Mouse (Mus musculus) cortical plate, adult 2 months (tissue): ENCODE measurements around the gene Rab26. TPM values are rescaled to one million over a fixed set of nuclear protein-coding genes. Genes with fewer than 3 reads are reported as not detected.
A peak's percentile ranks its signal among the peaks of the same experiment; 100 is the strongest.

ENCODE experiments used
- H3K27ac ChIP-seq: fragments of 200-500 bp; 2 replicates; pipeline ENCODE4 v1.5.1; 2012; ENCODE audit warnings: low read length, control low read depth, inconsistent platforms; ENCODE audit not compliant: insufficient read depth
- H3K4me1 ChIP-seq: fragments of 200-500 bp; 2 replicates; pipeline ENCODE4 v1.6.1; 2011; ENCODE audit warnings: low read length; ENCODE audit not compliant: control insufficient read depth, insufficient read depth
- H3K4me3 ChIP-seq: fragments of 200-500 bp; 2 replicates; pipeline ENCODE4 v1.5.1; 2011; ENCODE audit warnings: mild to moderate bottlenecking, low read length, control low read depth; ENCODE audit not compliant: insufficient read depth
- CTCF ChIP-seq: fragments of 200-500 bp; IDR thresholded peaks from 2 replicates; pipeline ENCODE4 v1.5.1; 2011; ENCODE audit warnings: mild to moderate bottlenecking, control low read depth, low read length; ENCODE audit not compliant: insufficient read depth; ENCODE audit errors: extremely low read depth
- POLR2A ChIP-seq: fragments of 200-500 bp; IDR thresholded peaks from 2 replicates; pipeline ENCODE4 v1.6.1; 2011; ENCODE audit warnings: mild to moderate bottlenecking, low read length, control low read depth; ENCODE audit not compliant: insufficient read depth; ENCODE audit errors: extremely low read depth
- polyA plus RNA-seq: library from polyadenylated mRNA; depleted of rRNA; stranded (reverse); fragments of >200 nt; gene quantifications from 2 replicates; pipeline ENCODE4 v1.2.3, GENCODE M21; 2012; rRNA removed

Gene Rab26
- polyA plus RNA-seq = 97.3 and 102 TPM in 2 replicates

- TF ChIP-seq POLR2A (no peak), CTCF (no peak)
- H3K4me1 ChIP-seq = peaks cover 24% of the 10 kb centered on the region
- peak within 1 kb of the TSS; percentile 56 for H3K4me3 ChIP-seq
- H3K27ac ChIP-seq = peak within 1 kb of the TSS; percentile 40
Measured at GRCm38 (mm10) chr17:24534160-24534718, at the start of gene Rab26. Rab26 (minus strand) TSS chr17:24534210.

GRCm38 (mm10) chr17:24580287-24580686 is 46.3 kb upstream of the Rab26 start:
- H3K27ac ChIP-seq = no peak overlapping the region
- peaks cover 2% of the 10 kb centered on the region; the same call in 1 of the 2 replicates for H3K4me1 ChIP-seq
- H3K4me3 ChIP-seq = no peak overlapping the region
- no peak for TF ChIP-seq POLR2A
- no peak for TF ChIP-seq CTCF

- Histone ChIP-seq H3K4me1 (peaks cover 2% of the 10 kb centered on the region; the same call in 1 of the 2 replicates), H3K4me3 (no peak overlapping the region), H3K27ac (no peak overlapping the region)
- TF ChIP-seq CTCF (no peak), POLR2A (no peak)
Measured at GRCm38 (mm10) chr17:24579532-24579931, 45.5 kb upstream of the Rab26 start.

- H3K4me1 ChIP-seq = no peaks in the 10 kb centered on the region
- TF ChIP-seq CTCF = no peak
- TF ChIP-seq POLR2A = no peak
Measured at GRCm38 (mm10) chr17:24573811-24574210, 39.8 kb upstream of the Rab26 start.

GRCm38 (mm10) chr17:24572651-24573245 is 38.7 kb upstream of the Rab26 start:
- Histone ChIP-seq H3K4me1 (no peaks in the 10 kb centered on the region), H3K4me3 (no peak overlapping the region), H3K27ac (no peak overlapping the region)
- no peak for TF ChIP-seq POLR2A
- no peak for TF ChIP-seq CTCF

More at GRCm38 (mm10) chr17:24573811-24574210, 39.8 kb upstream of the Rab26 start:
- H3K4me3 ChIP-seq = no peak overlapping the region
- no peak overlapping the region for H3K27ac ChIP-seq

GRCm38 (mm10) chr17:24569837-24570236 is 35.8 kb upstream of the Rab26 start:
- Histone ChIP-seq H3K27ac (no peak overlapping the region), H3K4me1 (no peaks in the 10 kb centered on the region), H3K4me3 (no peak overlapping the region)
- no peak for TF ChIP-seq POLR2A
- TF ChIP-seq CTCF = no peak

GRCm38 (mm10) chr17:24567034-24567779 is 33.2 kb upstream of the Rab26 start:
- no peak overlapping the region for H3K27ac ChIP-seq
- no peak for TF ChIP-seq CTCF
- TF ChIP-seq POLR2A = no peak
- no peak overlapping the region for H3K4me3 ChIP-seq
- no peaks in the 10 kb centered on the region for H3K4me1 ChIP-seq

GRCm38 (mm10) chr17:24565792-24566191 is 31.8 kb upstream of the Rab26 start:
- no peak overlapping the region for H3K4me3 ChIP-seq
- H3K27ac ChIP-seq = no peak overlapping the region
- no peaks in the 10 kb centered on the region; the same call in 1 of the 2 replicates for H3K4me1 ChIP-seq
- TF ChIP-seq POLR2A (no peak), CTCF (no peak)

- H3K4me3 ChIP-seq = no peak overlapping the region
- H3K4me1 ChIP-seq = peaks cover 3% of the 10 kb centered on the region
- H3K27ac ChIP-seq = no peak overlapping the region
- TF ChIP-seq CTCF (no peak), POLR2A (no peak)
Measured at GRCm38 (mm10) chr17:24565092-24565491, 31.1 kb upstream of the Rab26 start.
